Mouse (Mus musculus) C2C12 (cell line): Measurements from ENCODE around the gene Lpin2. TPM values are rescaled to one million over a fixed set of nuclear protein-coding genes. Genes with fewer than 3 reads are reported as not detected.

Source experiments
- H3K27me3 ChIP-seq: one replicate; pipeline ENCODE4 v1.6.1; 2011; ENCODE audit not compliant: control insufficient read depth, insufficient read depth, insufficient read length
- H3K36me3 ChIP-seq: one replicate; pipeline ENCODE4 v1.6.1; 2011; ENCODE audit not compliant: control insufficient read depth, insufficient read depth
- H3K4me3 ChIP-seq: one replicate; pipeline ENCODE4 v1.5.1; 2011; ENCODE audit warnings: mild to moderate bottlenecking, control low read depth; ENCODE audit not compliant: poor library complexity, insufficient read depth, severe bottlenecking
- H3K79me2 ChIP-seq: one replicate; pipeline ENCODE4 v1.6.1; 2011; ENCODE audit not compliant: control insufficient read depth, insufficient read depth
- H3K79me3 ChIP-seq: one replicate; pipeline ENCODE4 v1.6.1; 2011; ENCODE audit warnings: low read depth, control low read depth
- H3ac ChIP-seq: one replicate; pipeline ENCODE3; 2011; ENCODE audit warnings: low read depth; ENCODE audit not compliant: control insufficient read depth, insufficient read length
- CEBPB ChIP-seq: IDR thresholded peaks from one replicate; pipeline ENCODE4 v1.6.1; 2011; ENCODE audit warnings: low read depth, mild to moderate bottlenecking, control low read depth, moderate library complexity
- CTCF ChIP-seq: IDR thresholded peaks from one replicate; pipeline ENCODE4 v1.5.1; 2011; ENCODE audit not compliant: control insufficient read depth, insufficient read depth, insufficient read length
- FOSL1 ChIP-seq: IDR thresholded peaks from one replicate; pipeline ENCODE4 v1.8.0; 2011; ENCODE audit warnings: mild to moderate bottlenecking, low read length; ENCODE audit not compliant: poor library complexity, insufficient read depth, severe bottlenecking
- MAX ChIP-seq: IDR thresholded peaks from one replicate; pipeline ENCODE4 v1.6.1; 2011; ENCODE audit warnings: mild to moderate bottlenecking, control low read depth
- MYOD1 ChIP-seq: IDR thresholded peaks from one replicate; pipeline ENCODE4 v1.6.1; 2011; ENCODE audit warnings: low read depth; ENCODE audit not compliant: control insufficient read depth, insufficient read length
- MYOG ChIP-seq: IDR thresholded peaks from one replicate; pipeline ENCODE4 v1.6.1; 2011; ENCODE audit not compliant: control insufficient read depth, insufficient read length; ENCODE audit errors: extremely low read depth
- USF1 ChIP-seq: IDR thresholded peaks from one replicate; pipeline ENCODE4 v1.6.1; 2011; ENCODE audit warnings: low read depth, mild to moderate bottlenecking, control low read depth, moderate library complexity
- polyA plus RNA-seq: library from polyadenylated mRNA; unstranded; fragments of >200 nt; fragmentation: generic; extraction: Trizol; gene quantifications from one replicate; pipeline ENCODE4 v1.2.1, GENCODE M21; 2012; ENCODE audit warnings: missing spikeins

Gene Lpin2
- polyA plus RNA-seq, 1 experiment = 9.3 TPM

DNA sequence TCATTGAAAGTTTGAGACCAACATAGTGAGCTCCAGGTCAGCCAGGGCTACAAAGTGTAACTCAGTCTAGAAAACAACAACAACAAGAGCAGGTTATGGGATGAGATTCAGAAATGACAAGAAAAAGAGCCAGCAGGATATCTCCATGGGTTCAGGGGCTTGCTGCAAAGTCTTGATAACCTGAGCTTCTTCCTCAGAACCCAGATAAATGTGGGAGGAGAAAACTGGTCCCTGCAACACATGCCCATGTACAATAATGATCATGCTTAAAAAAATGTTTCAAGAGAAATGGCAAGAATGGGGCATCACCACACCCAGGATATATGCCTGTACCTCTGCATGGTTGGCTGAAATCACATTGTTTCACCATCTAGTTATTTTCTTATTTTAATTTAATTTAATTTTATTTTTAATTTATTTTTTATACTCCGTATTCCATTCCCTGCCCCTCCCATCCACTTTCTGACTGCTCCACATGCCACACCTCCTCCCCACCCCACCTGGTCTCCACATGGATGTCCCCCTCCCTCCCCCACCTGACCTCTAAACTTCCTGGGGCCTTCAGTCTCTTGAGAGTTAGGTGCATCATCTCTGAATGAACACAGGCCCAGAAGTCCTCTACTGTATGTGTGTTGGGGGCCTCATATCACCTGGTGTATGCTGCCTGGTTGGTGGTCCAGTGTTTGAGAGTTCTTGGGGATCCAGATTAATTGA is 37.0 kb upstream of the Lpin2 start:
- Histone ChIP-seq H3K36me3 (no peaks in the 10 kb centered on the region), H3K27me3 (no peaks in the 10 kb centered on the region), H3K4me3 (no peak overlapping the region), H3K79me2 (no peaks in the 10 kb centered on the region), H3K79me3 (no peaks in the 10 kb centered on the region), H3ac (no peak overlapping the region)
- TF ChIP-seq USF1 (no peak), MYOD1 (no peak), CEBPB (no peak), FOSL1 (no peak), CTCF (no peak), MYOG (no peak), MAX (no peak)

DNA sequence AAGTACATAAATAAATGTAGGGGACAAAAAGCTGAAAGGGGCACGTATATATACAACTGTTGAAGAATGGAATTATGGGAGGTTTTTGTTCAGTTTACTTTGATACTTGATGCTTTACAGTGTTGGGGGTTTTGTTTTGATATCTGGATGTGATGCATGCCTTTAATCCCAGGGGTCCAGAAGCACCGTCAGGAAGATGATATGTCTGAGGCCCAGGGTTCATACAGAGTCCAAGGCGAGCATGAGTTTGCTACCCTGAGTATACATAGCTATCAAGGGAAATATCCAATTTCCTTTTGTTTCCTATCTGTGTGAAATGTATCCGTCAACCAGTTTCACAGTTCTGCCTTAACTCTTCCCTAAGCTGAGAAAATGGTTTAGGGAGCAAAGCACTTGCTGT is 29.0 kb upstream of the Lpin2 start:
- H3K27me3 ChIP-seq = no peaks in the 10 kb centered on the region
- H3K4me3 ChIP-seq = no peak overlapping the region
- TF ChIP-seq CEBPB (no peak), MAX (no peak), CTCF (no peak), MYOD1 (no peak), MYOG (no peak), USF1 (no peak), FOSL1 (no peak)
- H3ac ChIP-seq = no peak overlapping the region
- no peaks in the 10 kb centered on the region for H3K36me3 ChIP-seq
- H3K79me3 ChIP-seq = no peaks in the 10 kb centered on the region
- no peaks in the 10 kb centered on the region for H3K79me2 ChIP-seq

DNA sequence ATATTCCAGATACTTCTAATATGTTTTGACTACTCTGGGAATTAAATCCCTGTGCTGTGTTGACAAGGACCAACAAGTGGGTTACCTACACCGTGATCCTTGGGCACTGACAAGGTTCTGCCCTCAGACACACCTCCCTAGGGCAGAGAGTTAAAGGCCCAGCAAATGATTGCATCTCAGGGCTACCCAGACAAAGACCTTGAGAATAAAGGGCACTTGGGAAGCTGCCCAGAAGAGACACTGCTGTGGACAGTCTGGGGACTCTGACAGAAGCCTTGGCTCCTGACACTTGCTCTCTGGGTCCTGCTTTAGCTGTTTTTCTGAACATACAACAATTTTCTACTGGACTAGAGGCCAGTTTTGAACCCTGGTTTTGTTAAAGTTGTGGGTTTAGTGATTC is 27.1 kb upstream of the Lpin2 start:
- no peaks in the 10 kb centered on the region for H3K27me3 ChIP-seq
- no peak overlapping the region for H3K4me3 ChIP-seq
- TF ChIP-seq CEBPB (no peak), MYOD1 (no peak), FOSL1 (no peak), CTCF (no peak), MYOG (no peak), MAX (no peak), USF1 (no peak)

DNA sequence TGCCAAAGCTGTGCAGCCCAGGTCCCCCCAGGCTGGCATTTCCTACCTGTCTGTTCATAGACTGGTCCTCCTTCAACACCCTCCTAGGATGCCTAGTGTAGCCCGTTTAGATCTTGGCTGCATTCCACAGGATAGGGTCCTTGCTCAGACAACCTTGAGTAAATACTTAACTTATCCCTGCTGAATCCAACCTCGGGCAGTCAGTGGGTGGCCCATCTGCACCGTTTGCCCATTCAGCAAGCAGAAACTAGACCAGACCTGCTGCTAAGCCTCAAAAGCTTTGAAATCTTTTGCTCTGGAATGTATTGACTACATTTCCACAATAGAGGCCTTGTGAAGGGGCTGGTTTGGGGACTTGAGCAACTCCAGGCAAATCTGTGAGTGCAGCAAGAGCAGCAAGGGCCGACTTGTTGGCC is 23.2 kb upstream of the Lpin2 start:
- H3K27me3 ChIP-seq = no peaks in the 10 kb centered on the region
- TF ChIP-seq MYOG (no peak), MYOD1 (no peak), CTCF (no peak), FOSL1 (no peak), CEBPB (no peak), MAX (no peak), USF1 (no peak)
- H3K36me3 ChIP-seq = no peaks in the 10 kb centered on the region
- H3K4me3 ChIP-seq = no peak overlapping the region
- no peaks in the 10 kb centered on the region for H3K79me3 ChIP-seq
- no peaks in the 10 kb centered on the region for H3K79me2 ChIP-seq
- H3ac ChIP-seq = no peak overlapping the region

More for the DNA sequence above, 27.1 kb upstream of the Lpin2 start:
- Histone ChIP-seq H3K36me3 (no peaks in the 10 kb centered on the region), H3ac (no peak overlapping the region), H3K79me2 (no peaks in the 10 kb centered on the region), H3K79me3 (no peaks in the 10 kb centered on the region)

DNA sequence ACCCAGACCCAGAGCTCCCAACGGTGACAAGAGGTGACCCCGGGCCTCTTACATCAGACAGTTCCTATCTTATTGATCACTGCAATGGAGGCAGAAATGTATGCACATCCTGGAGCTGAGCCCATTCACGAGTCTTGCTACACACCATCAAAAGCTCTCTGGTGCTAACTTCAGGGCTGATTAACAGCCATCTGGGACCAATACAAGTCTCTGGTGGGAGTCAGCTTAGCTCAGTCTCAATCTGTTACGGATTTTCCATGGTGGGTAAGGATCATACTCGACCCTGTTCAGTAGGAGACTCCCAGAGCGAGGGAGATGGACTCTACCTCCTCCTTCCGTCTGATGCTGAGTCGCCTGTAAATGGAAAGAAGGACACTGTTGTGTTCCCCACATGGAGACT is 22.6 kb upstream of the Lpin2 start:
- Histone ChIP-seq H3K4me3 (no peak overlapping the region), H3K79me2 (no peaks in the 10 kb centered on the region), H3K36me3 (no peaks in the 10 kb centered on the region), H3K27me3 (no peaks in the 10 kb centered on the region), H3ac (no peak overlapping the region), H3K79me3 (no peaks in the 10 kb centered on the region)
- no peak for TF ChIP-seq MAX
- no peak for TF ChIP-seq MYOD1
- TF ChIP-seq USF1 = no peak
- TF ChIP-seq CTCF = no peak
- no peak for TF ChIP-seq FOSL1
